Mouse (Mus musculus): ENCODE data around the gene Tas2r137.

Gene Tas2r137

DNA sequence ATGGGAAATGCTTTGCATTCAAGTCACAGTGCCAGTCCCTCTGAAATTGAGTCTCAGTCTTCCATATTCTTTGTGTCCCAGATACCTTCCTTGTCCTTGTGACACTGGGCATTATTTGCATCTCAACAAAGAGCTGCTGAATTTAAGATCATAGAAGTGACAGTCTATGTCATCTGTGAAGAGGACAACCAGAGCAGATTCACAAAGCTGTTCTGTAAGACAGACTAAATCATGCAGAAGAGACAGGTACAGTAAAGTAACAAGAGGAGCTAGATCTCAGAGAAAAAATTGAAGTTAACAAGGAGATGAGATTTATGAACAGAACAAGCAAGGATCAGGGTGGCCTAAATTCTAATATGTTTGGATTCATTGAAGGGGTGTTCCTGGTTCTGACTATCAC lies at the start of gene Tas2r137:
Tas2r137 (plus strand) TSS at position 301 of the 400 bp plus-strand sequence.
- no peak for DNase-seq (ENCODE audit: low spot score)

DNA sequence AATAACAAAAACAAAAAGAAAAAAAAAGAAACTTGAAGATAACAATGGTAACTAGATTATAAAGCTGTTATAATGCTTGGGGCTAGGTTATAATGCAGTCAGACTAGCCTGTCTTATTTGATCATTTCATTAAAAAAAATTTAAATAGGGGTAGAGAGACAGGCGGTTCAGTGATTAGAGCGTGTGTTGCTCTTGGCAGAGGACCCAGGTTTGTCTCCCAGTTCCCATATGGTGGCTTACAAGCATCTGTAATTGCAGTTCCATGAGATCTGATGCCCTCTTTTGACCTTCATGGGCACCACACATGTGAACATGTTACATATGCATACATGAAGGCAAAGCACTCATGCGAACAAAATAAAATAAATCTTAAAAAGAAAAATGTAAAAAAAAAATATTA lies 49.8 kb upstream of the Tas2r137 start:
- no peak for DNase-seq (ENCODE audit: low spot score)

DNA sequence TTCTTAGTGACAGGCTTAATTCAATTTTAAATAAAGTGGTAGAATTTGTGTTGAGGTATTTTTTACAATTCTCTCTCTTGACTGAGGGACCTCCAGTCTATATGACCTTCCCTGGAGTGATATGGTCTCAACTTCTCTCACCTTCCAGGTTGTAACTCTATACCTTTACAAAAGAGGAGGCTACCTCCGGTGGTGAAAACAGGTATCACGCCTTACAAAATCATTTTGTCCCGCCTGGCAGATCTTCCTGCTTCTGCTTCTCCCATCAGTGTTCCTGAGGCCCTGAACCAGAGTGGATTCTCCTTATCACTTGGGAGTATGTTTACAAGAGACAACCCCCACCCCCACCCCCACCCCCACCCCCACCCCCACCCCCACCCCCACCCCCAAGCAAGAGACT lies 49.3 kb upstream of the Tas2r137 start:
- DNase-seq (ENCODE audit: low spot score): no peak

DNA sequence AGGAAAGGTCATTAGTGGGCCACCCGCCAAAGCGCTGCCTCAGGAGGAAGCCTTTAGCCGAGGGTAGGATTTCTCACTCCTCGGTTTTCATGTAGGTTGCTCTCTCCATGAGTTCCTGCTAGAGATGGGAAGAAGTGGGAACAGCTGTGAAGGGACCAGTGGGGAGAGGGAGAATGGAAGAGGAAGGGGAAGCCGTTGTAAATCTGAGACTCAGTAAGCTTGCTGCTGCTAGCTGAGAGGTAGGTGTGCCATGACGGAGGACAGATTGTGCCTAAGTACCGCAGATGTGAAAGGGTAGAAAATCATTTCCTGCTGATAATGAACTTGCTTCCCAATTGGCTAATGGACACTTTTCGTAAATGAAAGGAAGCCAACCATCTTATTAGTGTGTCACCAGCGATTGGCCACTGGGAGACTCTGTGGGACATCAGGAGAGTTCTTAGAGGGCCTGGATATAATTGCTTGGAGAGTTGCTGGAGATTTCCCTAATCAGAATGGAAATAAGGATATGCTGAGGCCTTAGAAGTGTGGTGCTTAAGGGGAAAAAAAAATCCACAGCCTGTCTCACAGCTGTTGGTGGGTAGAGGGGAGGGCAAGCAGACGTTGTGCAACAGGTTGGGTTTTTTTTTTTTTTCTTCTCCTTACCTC lies 47.6 kb upstream of the Tas2r137 start:
- no peak for DNase-seq (ENCODE audit: low spot score)

DNA sequence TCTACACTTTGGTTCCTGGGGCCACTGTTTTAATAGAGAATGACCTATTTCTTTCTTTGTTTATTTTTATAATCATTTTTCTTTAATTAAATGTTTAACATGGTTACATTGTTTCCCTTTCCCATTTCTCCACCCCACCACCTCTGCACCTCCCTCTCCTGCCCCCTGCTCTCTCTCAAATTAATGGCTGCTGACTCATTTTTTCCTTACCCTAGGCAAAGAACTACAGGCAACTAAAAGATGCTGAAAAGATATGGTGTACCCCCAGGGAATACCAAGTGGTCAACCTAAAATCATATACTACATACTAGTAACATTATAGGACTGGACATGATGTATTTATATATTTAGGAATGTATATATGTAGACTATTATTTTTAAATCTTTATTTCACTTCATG lies 42.4 kb upstream of the Tas2r137 start:
- DNase-seq (ENCODE audit: low spot score): no peak

DNA sequence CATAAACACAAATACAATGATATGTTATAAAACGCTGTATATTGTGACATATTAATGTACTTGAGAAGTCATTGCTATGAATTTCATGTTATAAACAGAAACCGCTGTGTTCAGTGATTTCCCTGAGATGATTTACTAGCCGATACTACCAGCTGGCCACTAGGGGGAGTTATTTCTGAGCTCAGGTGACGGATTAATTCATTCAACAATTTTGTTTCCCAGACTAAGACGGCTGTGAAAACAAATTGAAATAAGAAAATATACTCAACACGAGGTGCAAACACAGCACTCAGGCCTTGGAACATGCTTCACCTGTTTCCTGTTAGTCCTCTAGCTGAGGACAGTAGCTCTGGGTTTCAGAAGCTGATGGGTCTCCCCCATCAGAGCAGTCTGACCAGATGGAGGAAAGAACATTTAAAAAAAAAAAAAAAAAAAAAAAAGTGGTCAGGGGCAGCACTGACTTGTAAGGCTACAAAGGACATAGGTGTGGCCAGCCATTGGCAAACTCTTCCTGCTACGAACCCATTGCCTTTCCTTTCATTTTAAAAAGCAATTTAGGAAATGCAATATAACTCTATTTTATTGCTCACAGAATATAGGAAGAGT lies 36.5 kb upstream of the Tas2r137 start:
- DNase-seq (ENCODE audit: low spot score): no peak

DNA sequence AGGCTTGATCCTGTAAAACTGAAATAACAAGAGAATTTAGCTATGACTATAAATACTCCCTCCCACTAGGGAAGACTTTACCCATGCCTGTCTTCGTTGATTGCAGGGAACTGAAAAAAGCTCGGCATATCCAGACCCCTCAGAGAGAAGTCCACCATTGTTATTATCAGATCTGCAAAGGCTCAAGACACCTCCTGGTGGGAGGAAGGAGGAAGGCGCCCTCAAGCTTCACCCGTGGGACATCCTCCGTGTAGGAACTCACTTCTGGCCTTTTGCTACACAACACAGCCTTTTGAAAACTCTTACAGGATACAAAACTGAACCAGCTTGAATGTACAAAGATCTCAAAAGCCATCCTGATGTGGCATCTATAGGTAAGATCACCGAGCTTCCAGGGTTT lies 25.3 kb upstream of the Tas2r137 start:
- no peak for DNase-seq (ENCODE audit: low spot score)

DNA sequence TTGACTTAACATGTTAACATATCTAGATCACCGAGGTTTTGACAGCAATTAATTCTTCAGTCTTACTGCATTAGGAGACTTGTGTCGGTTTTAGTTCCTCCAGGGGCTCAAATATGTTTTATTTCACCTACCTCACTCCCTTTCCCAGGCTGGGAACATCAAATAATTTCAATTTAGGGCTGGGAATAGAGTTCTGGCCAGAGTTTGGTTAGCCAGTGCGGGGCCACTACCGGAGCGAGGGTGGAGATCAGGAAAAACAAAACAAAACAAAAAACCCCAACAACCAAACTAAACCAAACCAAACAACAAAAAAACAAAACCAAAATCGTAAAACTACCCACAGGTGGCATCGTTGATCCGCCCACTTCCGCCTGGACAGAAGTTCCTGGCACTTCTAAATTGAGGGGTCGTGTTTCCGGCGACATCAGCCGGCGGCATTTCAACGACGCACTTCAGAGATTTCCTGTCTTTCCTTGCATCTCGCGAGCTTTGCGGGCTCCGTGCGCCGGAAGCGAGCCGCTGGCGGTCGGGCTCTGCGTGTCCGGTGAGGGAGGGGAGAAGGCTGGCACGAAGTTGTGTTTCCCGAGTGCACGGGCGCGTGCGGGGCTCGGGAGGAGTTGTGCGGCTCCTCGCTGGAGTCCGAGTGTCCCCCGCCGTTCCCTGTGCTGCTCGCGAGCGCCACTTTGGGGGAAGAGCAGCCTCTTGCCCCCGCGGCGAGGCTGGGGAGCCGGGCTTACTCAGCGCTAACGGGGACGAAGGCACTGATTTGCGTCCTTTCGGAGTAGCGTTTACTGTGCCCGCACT lies 19.9 kb upstream of the Tas2r137 start, which contains the start of gene Ssbp1:
Ssbp1 (plus strand) TSS at position 437 of the 804 bp plus-strand sequence.
- peak; percentile 93 for DNase-seq (ENCODE audit: low spot score)

DNA sequence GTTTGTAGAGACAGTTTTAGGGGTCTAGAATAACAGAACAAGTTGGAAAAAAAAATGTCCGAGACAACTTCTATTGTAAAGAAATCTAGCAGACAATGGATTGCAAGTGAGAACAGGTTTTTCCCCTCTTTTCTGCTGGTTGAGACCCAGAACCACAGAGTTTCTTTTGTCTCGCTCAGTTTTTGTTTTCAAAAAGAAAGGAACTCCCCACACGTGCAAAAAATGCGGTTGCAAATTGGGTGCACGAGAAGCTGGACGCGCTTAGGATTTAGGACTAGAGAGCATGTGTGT lies 19.4 kb upstream of the Tas2r137 start:
- no peak for DNase-seq (ENCODE audit: low spot score)

DNA sequence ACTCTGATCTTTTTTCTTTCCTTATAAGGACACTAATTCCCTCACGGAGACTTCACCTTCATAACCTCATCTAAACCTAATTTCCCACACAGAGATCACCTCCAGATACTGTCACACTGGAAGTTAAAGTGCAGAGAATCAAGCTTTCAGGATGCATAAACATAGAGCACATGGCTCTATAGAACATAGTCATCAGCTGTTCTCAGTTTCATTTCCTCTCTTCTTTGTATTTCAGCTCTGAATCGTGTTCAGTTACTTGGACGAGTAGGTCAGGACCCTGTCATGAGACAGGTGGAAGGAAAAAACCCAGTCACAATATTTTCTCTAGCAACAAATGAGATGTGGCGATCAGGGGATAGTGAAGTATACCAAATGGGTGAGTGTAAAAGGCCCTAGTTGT lies 14.9 kb upstream of the Tas2r137 start:
- no peak for DNase-seq (ENCODE audit: low spot score)

DNA sequence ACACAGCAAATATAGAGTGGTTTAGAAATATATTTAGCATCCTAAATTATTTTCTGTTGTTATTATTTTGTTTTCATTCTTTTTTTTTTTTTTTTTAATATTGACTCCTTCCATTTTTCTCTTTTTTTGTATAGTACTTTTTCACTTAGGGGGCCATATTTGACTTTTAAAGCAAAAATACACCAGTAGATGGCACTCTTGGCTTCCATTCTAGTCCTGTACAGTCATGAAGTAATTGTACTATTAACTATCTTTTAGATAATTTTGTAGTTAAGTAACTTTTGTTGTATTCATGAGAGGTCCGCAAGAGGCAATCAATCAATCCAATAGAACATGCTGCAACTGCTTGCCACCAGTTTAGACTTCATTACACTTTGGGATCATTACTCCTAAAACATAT lies 11.3 kb upstream of the Tas2r137 start:
- no peak for DNase-seq (ENCODE audit: low spot score)

DNA sequence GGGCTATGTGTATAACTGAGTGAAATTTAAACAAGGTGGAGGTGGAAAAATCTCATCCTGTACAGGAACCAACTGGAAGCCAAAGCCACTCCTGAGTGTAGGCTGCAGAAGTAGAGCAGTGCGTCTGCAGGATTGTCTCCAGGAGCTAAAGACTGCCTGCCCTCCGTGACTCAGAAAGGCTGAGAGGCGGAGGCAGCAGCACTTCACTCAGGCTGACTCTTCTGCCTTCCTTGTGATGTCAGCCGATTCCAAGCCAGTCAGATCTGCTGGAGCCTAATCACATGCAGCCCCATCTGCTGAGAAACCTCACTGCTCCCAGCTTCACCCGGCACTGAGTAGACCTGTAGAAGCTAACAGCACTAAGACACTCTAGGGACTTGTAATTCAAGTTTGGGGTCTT lies 8.7 kb upstream of the Tas2r137 start:
- no peak for DNase-seq (ENCODE audit: low spot score)

DNA sequence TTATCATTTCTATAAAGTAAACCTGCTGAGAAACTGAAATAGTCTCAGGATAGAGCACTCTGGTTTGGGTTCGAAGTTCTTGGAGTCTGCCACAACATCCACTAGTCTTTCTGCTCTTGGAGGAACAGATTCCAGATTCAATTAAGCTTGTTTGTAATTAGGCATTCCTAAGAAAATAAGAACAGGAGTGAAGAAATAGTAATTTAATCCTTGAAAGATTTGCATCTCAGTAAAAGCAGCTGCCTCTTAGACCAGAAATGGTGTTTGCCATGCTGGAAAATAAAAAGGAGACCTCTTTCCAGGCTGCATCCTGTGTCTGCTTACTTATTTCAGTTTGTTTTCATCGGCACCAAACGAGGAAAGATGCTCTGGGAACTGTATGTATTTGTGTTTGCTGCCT lies 2.2 kb downstream of the Tas2r137 start, which contains the start of gene Tas2r108:
Tas2r108 (plus strand) TSS at position 301 of the 400 bp plus-strand sequence.
- DNase-seq (ENCODE audit: low spot score): no peak

DNA sequence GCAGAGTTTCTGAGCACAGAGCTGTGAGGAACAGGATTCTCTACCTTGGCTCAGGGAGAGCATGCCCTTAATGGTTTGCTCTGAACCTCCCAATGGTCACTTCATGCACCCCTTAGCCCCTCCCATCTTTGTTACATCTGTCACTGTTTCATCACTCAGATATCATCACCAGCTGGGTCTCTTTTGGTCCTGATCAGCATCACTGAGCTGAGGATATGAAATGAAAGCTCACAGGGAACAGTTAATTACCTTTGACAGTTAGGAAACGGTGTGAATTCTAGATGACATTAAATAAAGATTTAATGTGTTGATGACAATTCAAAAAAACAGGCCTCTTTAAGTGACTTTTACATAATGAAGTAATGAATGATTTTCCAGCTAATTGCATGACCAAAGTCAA lies 28.4 kb downstream of the Tas2r137 start, which contains the start of gene Prss37:
Prss37 (minus strand) TSS at position 101 of the 400 bp plus-strand sequence.
- no peak for DNase-seq (ENCODE audit: low spot score)
